Comparison of ENCODE assay signal across 24 mouse cellular contexts in the genomic region with DNA sequence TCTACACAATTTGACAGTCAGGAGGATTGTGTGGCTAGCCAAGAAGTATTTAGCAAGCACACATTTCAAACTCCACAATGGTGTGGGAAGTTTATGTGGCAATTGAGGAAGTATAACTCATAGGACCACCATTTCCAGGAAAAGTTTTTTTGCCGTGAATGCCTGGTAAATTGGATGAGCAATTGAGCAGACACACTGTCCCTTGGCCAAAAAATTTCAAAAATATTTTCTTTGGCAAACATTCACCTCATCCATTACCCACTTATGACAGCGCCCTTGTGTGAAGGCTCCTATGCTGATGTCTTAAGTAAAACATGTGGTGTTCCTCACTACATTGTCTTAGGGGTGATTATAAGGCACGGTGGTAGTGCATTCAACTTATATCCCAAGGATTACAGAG. TPM values are rescaled to one million over a fixed set of nuclear protein-coding genes. Genes with fewer than 3 reads are reported as not detected.
DNase-seq lines count a peak whose midpoint lies in the region; ATAC-seq and TF ChIP-seq lines count a peak whose summit lies in the region.
"Had no signal": no experiment of that assay in that cellular context is flagged by ENCODE, and none has a peak within 500 bp of the region (broad histone marks: within the 10 kb centered on the region; RNA-seq: fewer than 3 reads in every experiment).

No protein-coding gene starts in this region.

- no peak overlapping the region for H3K4me2 ChIP-seq in kidney, embryonic 16.5 days (replicated peaks; ENCODE audit: low read depth, low read length)
- H3K4me2 ChIP-seq in midbrain, embryonic 11.5 days, result no peak overlapping the region
- H3K4me2 ChIP-seq: embryonic facial prominence, embryonic 13.5 days; forebrain, embryonic 13.5 days; heart, embryonic 12.5 days; hindbrain, embryonic 15.5 days had no signal

- no peak overlapping the region for H3K27ac ChIP-seq in kidney, adult 2 months (ENCODE audit: insufficient read depth, low read depth, low read length)
- H3K27ac ChIP-seq in kidney, embryonic 16.5 days (ENCODE audit: low read length), result no peak overlapping the region
- H3K27ac ChIP-seq in midbrain, embryonic 11.5 days (ENCODE audit: low read depth, low read length), result no peak overlapping the region
- no peak overlapping the region for H3K27ac ChIP-seq in midbrain, embryonic 10.5 days (replicated peaks)
- H3K27ac ChIP-seq: embryonic facial prominence, embryonic 13.5 days; forebrain, embryonic 13.5 days; hindbrain, embryonic 15.5 days had no signal

- H3K27me3 ChIP-seq in kidney, adult 2 months (replicated peaks; ENCODE audit: control insufficient read depth, insufficient read depth, low read length), result no peaks in the 10 kb centered on the region; the same call in 1 of the 2 replicates
- H3K27me3 ChIP-seq in kidney, embryonic 16.5 days (ENCODE audit: insufficient read depth, low read length), result no peaks in the 10 kb centered on the region
- no peaks in the 10 kb centered on the region for H3K27me3 ChIP-seq in midbrain, embryonic 11.5 days (ENCODE audit: control insufficient read depth, insufficient read depth, low read length)
- no peaks in the 10 kb centered on the region for H3K27me3 ChIP-seq in midbrain, embryonic 10.5 days (ENCODE audit: low read depth, poor library complexity, severe bottlenecking)
- H3K27me3 ChIP-seq: CH12.LX; embryonic facial prominence, embryonic 13.5 days; forebrain, embryonic 13.5 days; heart, embryonic 12.5 days; hindbrain, embryonic 15.5 days had no signal

- no peaks in the 10 kb centered on the region for H3K9me3 ChIP-seq in kidney, embryonic 16.5 days (ENCODE audit: low read length)
- no peaks in the 10 kb centered on the region for H3K9me3 ChIP-seq in midbrain, embryonic 11.5 days (ENCODE audit: control insufficient read depth, low read length)
- H3K9me3 ChIP-seq in midbrain, embryonic 10.5 days (replicated peaks), result no peaks in the 10 kb centered on the region
- H3K9me3 ChIP-seq: embryonic facial prominence, embryonic 13.5 days; forebrain, embryonic 13.5 days; heart, embryonic 12.5 days; hindbrain, embryonic 15.5 days had no signal

- no peak for ATAC-seq in kidney, embryonic 16.5 days (ENCODE audit: low FRiP score, low TSS enrichment)
- ATAC-seq in midbrain, embryonic 11.5 days (ENCODE audit: low FRiP score), result no peak
- ATAC-seq: forebrain, embryonic 13.5 days; forebrain, postnatal 0 days; intestine, embryonic 16.5 days had no signal

- H3K36me3 ChIP-seq in kidney, adult 2 months (ENCODE audit: control insufficient read depth, insufficient read depth, low read length), result no peaks in the 10 kb centered on the region
- no peaks in the 10 kb centered on the region for H3K36me3 ChIP-seq in kidney, embryonic 16.5 days (ENCODE audit: insufficient read depth, low read length)
- no peaks in the 10 kb centered on the region for H3K36me3 ChIP-seq in midbrain, embryonic 11.5 days (ENCODE audit: control insufficient read depth, insufficient read depth, low read length)
- no peaks in the 10 kb centered on the region for H3K36me3 ChIP-seq in midbrain, embryonic 10.5 days
- H3K36me3 ChIP-seq: embryonic facial prominence, embryonic 13.5 days; heart, embryonic 12.5 days; hindbrain, embryonic 15.5 days had no signal

- TF ChIP-seq CTCF in kidney, adult 2 months (conservative IDR thresholded peaks at IDR 0.05; ENCODE audit: insufficient read depth, insufficient read length, low read depth, low read length), result no peak

- no peak overlapping the region for H3K4me3 ChIP-seq in kidney, adult 2 months (ENCODE audit: insufficient read depth, low read depth, low read length)
- H3K4me3 ChIP-seq in kidney, embryonic 16.5 days (ENCODE audit: low read length), result no peak overlapping the region
- no peak overlapping the region for H3K4me3 ChIP-seq in midbrain, embryonic 11.5 days (ENCODE audit: low read depth, low read length)
- no peak overlapping the region for H3K4me3 ChIP-seq in midbrain, embryonic 10.5 days
- H3K4me3 ChIP-seq: embryonic facial prominence, embryonic 13.5 days; forebrain, embryonic 13.5 days; heart, embryonic 12.5 days; hindbrain, embryonic 15.5 days had no signal

- no peak for TF ChIP-seq POLR2A in kidney, adult 2 months (IDR thresholded peaks at IDR 0.05; ENCODE audit: low read depth, low read length)

- H3K9ac ChIP-seq in kidney, embryonic 16.5 days (replicated peaks; ENCODE audit: low read length), result no peak overlapping the region
- H3K9ac ChIP-seq in midbrain, embryonic 11.5 days (ENCODE audit: low read length), result no peak overlapping the region
- H3K9ac ChIP-seq: embryonic facial prominence, embryonic 13.5 days; forebrain, embryonic 13.5 days; forebrain, postnatal 0 days; heart, embryonic 12.5 days; hindbrain, embryonic 15.5 days had no signal

- H3K4me1 ChIP-seq in kidney, adult 2 months (ENCODE audit: control insufficient read depth, insufficient read depth, low read length), result no peaks in the 10 kb centered on the region
- no peaks in the 10 kb centered on the region for H3K4me1 ChIP-seq in kidney, embryonic 16.5 days (ENCODE audit: insufficient read depth, low read length)
- no peaks in the 10 kb centered on the region for H3K4me1 ChIP-seq in midbrain, embryonic 11.5 days (ENCODE audit: control insufficient read depth, insufficient read depth, low read length)
- no peaks in the 10 kb centered on the region for H3K4me1 ChIP-seq in midbrain, embryonic 10.5 days
- H3K4me1 ChIP-seq: embryonic facial prominence, embryonic 13.5 days; forebrain, embryonic 13.5 days; heart, embryonic 12.5 days; hindbrain, embryonic 15.5 days had no signal

- peak; percentile 24 for DNase-seq in adrenal gland, adult 8-10 months
- DNase-seq in adrenal gland, postnatal 4 days (ENCODE audit: low spot score in 2 of 2), result no peak
- DNase-seq in kidney, adult 2 months, result peak; percentile 48
- DNase-seq in midbrain, embryonic 11.5 days (ENCODE audit: low spot score, missing footprints), result peak; percentile 60
- DNase-seq in midbrain, embryonic 10.5 days (ENCODE audit: low spot score), result no peak
- peak; percentile 14 for DNase-seq in fat pad, adult 2 months (ENCODE audit: extremely low read depth, low read depth, low spot score)
- no peak for DNase-seq in cerebellum, adult 8-10 months
- DNase-seq: cerebellum, adult 11 months; cerebellum, adult 9-10 months; cerebellum, postnatal 36 days; forebrain, postnatal 0 days; gastrocnemius, postnatal 14 days; heart, postnatal 36 days had no signal

- 58% methylated on average over 3 of the region's 3 CpGs for WGBS in kidney, adult 2 months
- WGBS in kidney, embryonic 16.5 days, result 57% methylated on average over 3 of the region's 3 CpGs
- 88% methylated on average over 3 of the region's 3 CpGs for WGBS in midbrain, embryonic 11.5 days
- 87% methylated on average over 3 of the region's 3 CpGs for WGBS in midbrain, embryonic 10.5 days

RNA-seq across cellular contexts. Expression of a gene that starts 17.2 kb away (rescaled TPM):
- under 1 TPM in 1 of 4 experiments, not detected in 3; 0.13 TPM for total RNA-seq in adrenal gland, adult 8-10 months (2022)
- total RNA-seq in adrenal gland, postnatal 4 days (2021), result not detected
- polyA plus RNA-seq in kidney, adult 2 months (2012; rRNA removed), result 0.03 TPM in 1 of 2 replicates, not detected in the other
- polyA plus RNA-seq in kidney, embryonic 16.5 days (2015; fragmentation: Nextera tagmentation; extraction: Ambion mirVana), result 0.08 TPM in 1 of 2 replicates, not detected in the other
- 0.12 TPM in 1 of 2 replicates, not detected in the other for polyA plus RNA-seq in midbrain, embryonic 11.5 days (2014; fragmentation: Nextera tagmentation; extraction: Ambion mirVana)
- not detected in 2 replicates for polyA plus RNA-seq in midbrain, embryonic 10.5 days (2016; fragmentation: Nextera tagmentation; extraction: Ambion mirVana)
- total RNA-seq: gastrocnemius, adult 18-20 months; heart, postnatal 36 days had no signal
- polyA plus RNA-seq: embryonic facial prominence, embryonic 13.5 days; forebrain, postnatal 0 days; gonadal fat pad, adult 2 months; heart, embryonic 16.5 days; hindbrain, embryonic 11.5 days; intestine, embryonic 16.5 days had no signal

Comparison
In these comparisons a context has a peak if more than half of its experiments do, and no peak if none do; other contexts are left out.
1. DNase-seq: peak in adrenal gland, adult 8-10 months (single experiment), kidney, adult 2 months (single experiment), midbrain, embryonic 11.5 days (single experiment) and fat pad, adult 2 months (single experiment); none in adrenal gland, postnatal 4 days (0 of 2), midbrain, embryonic 10.5 days (single experiment) and cerebellum, adult 8-10 months (single experiment).